Mouse (Mus musculus) induced T-regulatory cell, adult 2 months (primary cell): ENCODE measurements around the gene Tmprss4.

ENCODE experiments used
- DNase-seq: peaks from one replicate; pipeline ENCODE4 v3.0.0-alpha.2; 2012; ENCODE audit warnings: low read depth

Tmprss4 gene

DNA sequence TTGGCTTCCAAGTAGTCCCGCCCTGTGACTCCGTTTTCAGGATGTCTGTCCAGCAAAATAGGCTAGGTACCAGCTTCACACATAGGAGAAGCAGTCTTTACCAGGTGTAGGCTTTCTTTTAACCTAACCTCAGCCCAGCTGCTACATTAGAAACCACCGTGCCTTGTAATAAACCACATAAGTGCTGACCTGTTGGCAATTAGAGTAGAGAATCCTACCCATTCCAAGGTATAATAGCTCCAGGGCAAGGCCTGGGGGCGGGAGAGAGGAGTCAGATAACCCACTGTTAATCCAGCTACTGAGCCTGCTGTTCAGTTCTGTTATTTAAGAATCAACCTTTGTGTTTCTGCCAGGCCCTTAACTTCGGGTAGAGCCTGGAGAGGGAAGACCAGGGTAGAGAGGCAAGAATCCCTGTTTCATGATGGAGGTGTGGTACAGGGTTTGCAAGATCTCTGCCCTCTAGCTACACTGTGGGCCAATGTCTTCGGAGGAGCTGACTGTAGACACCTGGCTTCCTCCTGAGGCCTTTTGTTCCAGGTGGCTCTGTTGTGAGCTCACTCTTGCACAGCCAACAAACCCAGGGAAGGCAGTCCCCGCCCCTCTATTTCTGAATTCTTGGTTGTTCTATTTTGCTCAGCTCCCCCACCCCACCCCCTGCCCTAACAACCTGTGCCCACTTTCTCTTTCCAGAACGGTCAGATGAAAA, 7.6 kb downstream of the Tmprss4 start:
- DNase-seq: no peak

DNA sequence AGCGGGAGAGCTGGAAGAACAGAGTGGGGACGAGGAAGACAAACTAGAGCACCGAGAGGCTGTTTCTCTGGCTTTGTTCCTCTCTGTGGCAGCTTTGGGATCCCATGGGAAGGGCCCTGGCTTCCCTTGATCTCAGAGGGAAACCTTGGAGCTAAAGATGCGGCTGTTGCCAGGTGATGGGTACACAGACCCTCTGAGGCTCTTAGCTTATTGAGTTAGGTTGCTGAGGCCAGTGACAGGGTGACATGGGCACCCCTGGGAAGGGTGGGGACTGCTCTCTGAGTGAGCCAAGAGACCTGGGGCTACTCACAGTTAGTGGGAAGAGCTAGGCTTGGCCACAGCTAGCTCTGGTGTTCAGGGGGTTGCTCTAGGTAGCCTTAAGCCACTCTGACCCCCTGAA, 8.4 kb downstream of the Tmprss4 start:
- DNase-seq: no peak

DNA sequence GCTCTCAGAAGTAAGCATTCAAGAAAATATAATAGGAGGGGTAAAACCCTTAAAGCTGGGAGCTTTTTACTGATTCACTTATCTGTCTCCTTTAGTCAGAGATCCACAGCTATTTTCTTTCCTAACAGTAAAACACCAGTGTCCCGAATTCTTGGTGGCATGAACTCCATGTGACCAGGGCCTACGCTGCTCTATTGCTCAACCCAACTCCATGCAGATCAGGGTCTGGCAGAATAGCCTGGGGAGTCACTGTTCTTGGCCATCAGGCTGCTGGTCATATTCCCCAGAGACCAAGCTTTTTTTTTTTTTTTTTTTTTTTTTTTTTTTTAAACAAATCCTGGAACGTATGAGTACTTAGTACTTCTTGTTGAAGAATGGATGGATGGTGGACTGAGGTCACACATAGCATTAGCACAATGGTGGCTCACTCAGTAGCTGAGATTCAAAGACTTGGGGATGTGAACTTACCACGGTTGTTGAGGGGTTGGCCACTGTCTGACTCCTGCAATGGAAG, 14.2 kb downstream of the Tmprss4 start:
- no peak for DNase-seq

GRCm38 (mm10) chr9:45188570-45189563, 15.0 kb downstream of the Tmprss4 start:
- no peak for DNase-seq

DNA sequence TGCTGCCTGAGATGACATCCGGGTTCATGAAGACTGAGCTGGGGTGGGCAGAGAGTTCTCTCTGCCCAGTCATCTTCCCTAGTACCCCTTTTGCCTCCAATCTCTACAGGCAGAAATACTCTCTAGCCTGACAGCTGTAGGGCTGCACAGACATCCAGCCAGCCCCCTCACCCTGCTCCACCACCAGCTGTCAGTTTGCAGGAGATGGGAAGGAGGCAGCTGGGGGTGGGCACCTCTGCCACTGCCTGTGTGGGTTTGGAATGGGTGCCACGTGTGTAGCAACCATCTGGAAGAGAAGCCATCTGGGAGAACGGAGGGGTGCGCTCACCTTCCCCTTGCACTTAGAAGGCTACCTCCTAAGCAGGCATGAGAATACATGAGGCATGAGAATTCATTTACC, 18.6 kb downstream of the Tmprss4 start:
- no peak for DNase-seq

DNA sequence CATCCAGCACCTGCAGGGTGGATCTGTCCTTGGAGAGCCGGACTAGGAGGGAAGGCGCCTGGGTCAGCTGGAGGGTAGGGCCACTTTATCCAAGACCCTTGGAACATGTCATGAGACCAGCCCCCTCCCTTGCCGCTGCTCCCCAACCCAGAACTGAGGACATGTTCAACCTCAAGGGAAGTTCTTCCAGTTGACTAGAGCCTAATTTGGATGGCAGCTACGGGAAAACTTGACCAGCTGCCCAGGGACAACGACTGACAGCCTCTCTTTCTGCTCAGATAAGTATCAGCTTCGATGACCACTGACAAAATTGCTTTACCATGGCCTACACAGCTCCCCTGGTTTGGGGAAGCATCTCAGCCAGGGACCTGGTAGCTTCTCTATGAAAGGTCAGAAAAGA, 20.6 kb downstream of the Tmprss4 start:
- DNase-seq: no peak

DNA sequence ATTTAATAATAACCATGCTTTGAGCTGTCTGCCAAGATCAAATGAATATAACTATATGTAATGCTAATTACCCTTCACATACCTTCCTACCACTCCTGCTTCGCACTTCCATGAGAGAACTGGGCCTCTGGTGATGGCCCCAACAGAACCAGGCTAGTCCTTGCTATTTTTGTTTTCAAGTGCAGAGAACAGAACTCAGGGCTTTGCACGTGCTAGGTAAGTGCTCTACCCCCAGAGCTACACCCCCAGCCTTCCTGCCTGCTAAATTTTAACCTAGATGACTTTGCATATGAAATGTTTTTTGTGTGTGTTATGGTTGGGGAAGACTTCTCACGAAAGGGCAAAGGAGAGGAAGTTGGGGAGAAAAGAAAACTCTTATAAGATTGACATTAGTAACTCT, 21.4 kb downstream of the Tmprss4 start:
- no peak for DNase-seq

- DNase-seq: no peak
These were observed 22.1 kb downstream of the Tmprss4 start, which contains the start of gene BC049352 for GRCm38 (mm10) chr9:45181770-45182169. Gene BC049352 (plus strand): TSS chr9:45182007.

GRCm38 (mm10) chr9:45179282-45179681, 24.6 kb downstream of the Tmprss4 start:
- no peak for DNase-seq

GRCm38 (mm10) chr9:45173475-45173874, 30.4 kb downstream of the Tmprss4 start:
- no peak for DNase-seq

- peak; percentile 17 for DNase-seq
These were observed 32.8 kb downstream of the Tmprss4 start for GRCm38 (mm10) chr9:45171073-45171610.

DNA sequence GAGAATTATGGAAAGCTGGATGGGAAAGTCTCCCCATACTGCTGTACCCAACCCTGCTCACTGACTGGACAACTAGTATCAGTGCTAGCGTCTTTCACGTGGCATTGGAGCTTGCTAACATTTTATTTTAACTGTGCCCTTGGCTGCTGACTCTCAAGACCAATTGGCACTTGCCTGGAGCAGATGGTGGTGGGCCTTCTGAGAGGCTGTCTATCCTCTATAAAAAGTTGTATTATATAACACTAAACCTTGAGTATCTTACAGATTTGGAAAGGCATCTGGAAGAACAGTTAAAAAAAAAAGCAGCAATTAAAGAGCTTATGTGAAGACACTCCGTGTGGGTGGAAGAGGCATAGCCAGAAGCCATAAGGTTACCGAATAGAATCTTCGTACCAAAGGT, 33.7 kb downstream of the Tmprss4 start:
- DNase-seq: no peak

- DNase-seq: no peak
These were observed 36.0 kb downstream of the Tmprss4 start for GRCm38 (mm10) chr9:45167903-45168302.

DNA sequence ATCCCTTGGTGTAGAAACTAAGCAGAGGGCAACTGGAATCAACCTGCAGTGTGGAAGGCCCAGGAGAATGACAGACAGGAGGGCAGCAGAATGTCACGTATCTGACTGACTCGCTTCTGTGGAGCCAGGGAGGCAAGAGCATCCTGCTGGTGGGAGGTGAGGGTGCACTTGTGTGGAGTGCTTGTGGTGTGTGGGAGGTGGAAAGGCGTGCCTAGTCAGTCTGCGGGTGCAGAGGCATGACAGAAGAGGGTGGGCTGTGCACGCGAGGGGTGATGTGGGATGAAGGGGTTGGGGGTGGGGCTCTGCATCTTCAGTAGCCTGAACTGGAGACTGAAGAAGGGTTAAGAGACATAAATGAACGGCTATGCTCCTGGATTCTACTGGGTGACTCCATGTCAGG, 50.5 kb downstream of the Tmprss4 start:
- DNase-seq: no peak

DNA sequence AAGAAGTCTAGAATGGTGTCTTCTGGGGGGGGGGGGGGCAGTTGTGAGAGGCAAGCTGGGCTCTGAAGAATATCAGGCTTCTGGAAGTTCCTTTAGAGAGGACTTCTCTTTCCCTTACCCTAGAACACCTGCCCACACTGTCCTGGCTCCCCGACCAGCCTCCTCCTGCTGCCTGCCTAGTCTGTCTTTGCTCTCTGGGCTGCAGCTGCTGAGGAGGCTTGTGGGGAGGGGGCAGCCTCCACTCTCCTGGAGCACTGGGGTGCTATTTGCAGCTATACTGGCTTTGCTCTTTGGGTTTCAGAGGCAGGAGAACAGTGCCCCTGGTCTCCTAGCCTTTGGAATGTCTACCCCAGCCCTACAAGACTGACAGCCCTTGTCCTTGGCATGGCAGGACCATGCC, 53.0 kb downstream of the Tmprss4 start:
- no peak for DNase-seq

GRCm38 (mm10) chr9:45146267-45146597, 57.7 kb downstream of the Tmprss4 start:
- peak; percentile 88 for DNase-seq

DNA sequence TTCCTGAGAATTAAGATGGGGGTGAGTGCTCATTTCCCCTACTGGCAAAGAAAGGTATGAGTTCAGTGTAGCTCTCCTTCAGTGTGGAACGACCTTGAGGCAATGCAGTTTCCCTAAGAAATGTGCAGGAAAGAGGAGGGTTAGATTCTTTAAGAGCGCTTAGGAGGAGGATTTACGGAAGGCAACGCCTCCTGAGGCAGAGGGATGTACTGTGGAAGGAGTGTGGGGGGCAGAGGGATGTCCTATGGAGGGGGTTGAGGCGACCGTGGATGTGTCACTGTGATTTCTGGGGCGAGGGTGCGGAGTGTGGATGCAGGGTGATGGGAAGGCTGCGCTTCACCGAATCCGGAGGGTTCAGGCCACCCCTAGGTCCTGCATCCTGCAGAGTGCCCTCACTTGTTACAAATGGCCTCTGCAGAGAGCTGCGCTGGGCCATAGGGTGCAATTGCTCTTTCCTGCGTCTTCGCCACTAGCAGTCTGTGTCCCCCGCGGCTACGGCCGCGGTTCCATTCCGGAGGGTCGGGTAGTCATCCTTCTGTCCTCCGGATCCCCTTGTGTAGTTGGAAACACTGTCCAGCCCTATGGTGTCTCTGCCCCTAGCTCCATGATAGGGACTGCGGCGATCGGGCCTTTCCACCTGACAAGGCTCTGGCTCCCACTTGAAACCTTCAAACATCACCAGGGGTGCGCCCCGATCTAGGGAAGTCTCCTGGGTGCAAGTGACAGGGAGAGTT, 58.2 kb downstream of the Tmprss4 start:
- no peak for DNase-seq

- no peak for DNase-seq
These were observed 61.2 kb downstream of the Tmprss4 start for GRCm38 (mm10) chr9:45142686-45143085.

DNA sequence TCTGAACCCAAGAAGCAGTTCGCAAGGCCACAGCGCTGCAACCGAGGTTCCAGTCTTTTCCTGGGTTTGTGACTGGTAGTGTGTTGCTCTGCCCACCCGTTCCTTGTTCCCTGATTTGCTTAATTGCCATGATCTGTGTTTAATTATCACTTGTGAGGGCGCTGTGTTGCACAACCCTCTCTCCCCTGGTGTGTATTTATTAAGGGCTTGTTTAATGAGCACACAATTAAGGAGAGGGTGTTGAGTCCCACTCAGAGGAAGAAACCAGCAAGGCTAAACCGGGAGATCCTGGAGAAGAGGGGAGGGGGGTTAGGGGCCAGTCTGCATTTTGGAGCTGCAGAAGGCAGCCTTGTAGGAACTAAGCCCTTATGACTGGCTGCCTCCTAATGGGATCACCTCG, 62.9 kb downstream of the Tmprss4 start:
- DNase-seq: no peak

DNA sequence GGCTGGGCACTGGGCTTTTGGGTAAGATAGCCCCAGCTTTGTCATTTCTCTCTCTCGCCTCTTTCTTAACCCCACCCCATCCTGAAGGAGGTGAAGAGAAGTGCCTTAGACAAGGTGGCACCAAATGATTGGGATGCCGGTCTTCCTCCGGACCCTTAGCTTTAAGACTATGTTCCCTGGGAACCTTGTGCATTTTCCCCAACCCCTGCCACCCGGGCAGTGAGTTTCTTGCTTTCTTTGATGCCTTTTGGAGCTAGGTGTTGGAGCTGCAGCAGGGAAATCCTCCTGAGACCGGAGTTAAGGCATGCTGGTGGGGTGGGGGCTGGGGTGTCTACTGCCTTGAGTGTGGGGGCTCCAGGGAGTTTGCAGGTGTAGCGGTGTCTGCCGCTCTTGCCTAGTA, 64.8 kb downstream of the Tmprss4 start:
- DNase-seq: no peak

GRCm38 (mm10) chr9:45138191-45139032, 65.5 kb downstream of the Tmprss4 start, which contains the start of gene Scn4b:
Gene Scn4b (plus strand): TSS chr9:45138395.
- peak; percentile 53 for DNase-seq
